Mouse (Mus musculus) forebrain, embryonic 12.5 days (tissue): Measurements from ENCODE around the gene Ppm1n. TPM values are rescaled to one million over a fixed set of nuclear protein-coding genes. Genes with fewer than 3 reads are reported as not detected.
"Not testable (repeated sequence)": the region's sequence is repeated elsewhere in the genome, so short reads cannot be mapped to it uniquely, and the experiment has no call there.

Experiments
- ATAC-seq: fragments of 200-750 bp; cut with Nextera tagmentation; 2 replicates; pipeline ENCODE4 v1.8.0; 2017; ENCODE audit warnings: moderate TSS enrichment; ENCODE audit not compliant: low FRiP score
- H3K27ac ChIP-seq: fragments of 300-500 bp; sonication (generic); 2 replicates; pipeline ENCODE4 v1.5.1; 2016; ENCODE audit warnings: mild to moderate bottlenecking
- H3K27me3 ChIP-seq: fragments of 300-500 bp; sonication (generic); 2 replicates; pipeline ENCODE4 v1.6.1; 2016; ENCODE audit warnings: mild to moderate bottlenecking
- H3K36me3 ChIP-seq: fragments of 300-500 bp; sonication (generic); replicated peaks from 2 replicates; pipeline ENCODE4 v1.6.1; 2016; ENCODE audit warnings: mild to moderate bottlenecking
- H3K4me1 ChIP-seq: fragments of 300-500 bp; sonication (generic); 2 replicates; pipeline ENCODE4 v1.6.1; 2016
- H3K4me2 ChIP-seq: fragments of 300-500 bp; sonication (generic); 2 replicates; pipeline ENCODE4 v1.6.1; 2016; ENCODE audit warnings: mild to moderate bottlenecking, moderate library complexity
- H3K4me3 ChIP-seq: fragments of 300-500 bp; sonication (generic); replicated peaks from 2 replicates; pipeline ENCODE4 v1.5.1; 2016; ENCODE audit warnings: mild to moderate bottlenecking
- H3K9ac ChIP-seq: fragments of 300-500 bp; sonication (generic); 2 replicates; pipeline ENCODE4 v1.6.1; 2016; ENCODE audit warnings: mild to moderate bottlenecking
- H3K9me3 ChIP-seq: fragments of 300-500 bp; sonication (generic); 2 replicates; pipeline ENCODE4 v1.6.1; 2016
- WGBS: fragments of 180-500 bp; shearing (Covaris S2); methylation state at CpG from one replicate; pipeline ENCODE4 v1.1.7; 2016; 5-methylcytosine and 5-hydroxymethylcytosine counted together
- polyA plus RNA-seq: library from polyadenylated mRNA; unstranded; fragments of >200 nt; fragmentation: Nextera tagmentation; extraction: Ambion mirVana; gene quantifications from 2 replicates; pipeline ENCODE4 v1.2.1, GENCODE M21; 2016

Gene Ppm1n
- polyA plus RNA-seq, 1 experiment from 2014 or later, result 0.19 TPM

- H3K27me3 ChIP-seq, result peaks cover 7% of the 10 kb centered on the region
- no peaks in the 10 kb centered on the region for H3K9me3 ChIP-seq
- no peak overlapping the region for H3K4me3 ChIP-seq
- WGBS, result 90% methylated on average over 6 of the region's 6 CpGs
- H3K36me3 ChIP-seq, result peaks cover 19% of the 10 kb centered on the region
- peaks cover 13% of the 10 kb centered on the region for H3K4me1 ChIP-seq
- no peak for ATAC-seq
- no peak overlapping the region for H3K27ac ChIP-seq
- H3K4me2 ChIP-seq, result no peak overlapping the region
- no peak overlapping the region for H3K9ac ChIP-seq
Measured at GRCm38 (mm10) chr7:19297034-19297433, 17.2 kb upstream of the Ppm1n start.

- no peaks in the 10 kb centered on the region for H3K9me3 ChIP-seq
- WGBS, result 12% methylated on average over 22 of the region's 22 CpGs
- 0 out of 2 replicates have a peak overlapping the region, but pooled peaks have one; percentile 31 for H3K27ac ChIP-seq
- H3K4me1 ChIP-seq, result peaks cover 16% of the 10 kb centered on the region
- peak overlapping the region; percentile 44 for H3K4me2 ChIP-seq
- H3K36me3 ChIP-seq, result peaks cover 19% of the 10 kb centered on the region
- no peaks in the 10 kb centered on the region for H3K27me3 ChIP-seq
- H3K4me3 ChIP-seq, result peak overlapping the region; percentile 16; the same call in 1 of the 2 replicates
- ATAC-seq, result peak; percentile 80
- H3K9ac ChIP-seq, result 0 out of 2 replicates have a peak overlapping the region, but pooled peaks have one; percentile 9
Measured at GRCm38 (mm10) chr7:19295503-19296185, 15.8 kb upstream of the Ppm1n start.

- no peaks in the 10 kb centered on the region for H3K27me3 ChIP-seq
- H3K27ac ChIP-seq, result peak overlapping the region; percentile 65
- 2% methylated on average over 20 of the region's 20 CpGs for WGBS
- no peaks in the 10 kb centered on the region for H3K9me3 ChIP-seq
- H3K4me1 ChIP-seq, result peaks cover 20% of the 10 kb centered on the region
- peaks cover 52% of the 10 kb centered on the region for H3K36me3 ChIP-seq
- peak overlapping the region; percentile 4 for H3K4me3 ChIP-seq
- H3K4me2 ChIP-seq, result peak overlapping the region; percentile 53
- 0 out of 2 replicates have a peak overlapping the region, but pooled peaks have one; percentile 12 for H3K9ac ChIP-seq
- ATAC-seq, result peak; percentile 46
Measured at GRCm38 (mm10) chr7:19290969-19291596, 11.2 kb upstream of the Ppm1n start.

GRCm38 (mm10) chr7:19284763-19285162, 4.9 kb upstream of the Ppm1n start:
- Histone ChIP-seq H3K27ac (no peak overlapping the region), H3K27me3 (peaks cover 20% of the 10 kb centered on the region), H3K36me3 (peaks cover 29% of the 10 kb centered on the region), H3K4me3 (no peak overlapping the region), H3K9ac (no peak overlapping the region), H3K9me3 (no peaks in the 10 kb centered on the region), H3K4me1 (peaks cover 14% of the 10 kb centered on the region), H3K4me2 (no peak overlapping the region)
- ATAC-seq, result no peak
- WGBS, result 23% methylated on average over 4 of the region's 4 CpGs

GRCm38 (mm10) chr7:19283406-19283804, 3.5 kb upstream of the Ppm1n start:
- H3K36me3 ChIP-seq, result peaks cover 23% of the 10 kb centered on the region
- peak overlapping the region; percentile 87; the same call in 1 of the 2 replicates for H3K27ac ChIP-seq
- ATAC-seq, result peak; percentile 21; the same call in 1 of the 2 replicates
- H3K9me3 ChIP-seq, result no peaks in the 10 kb centered on the region
- WGBS, result 31% methylated on average over 14 of the region's 14 CpGs
- peak overlapping the region; percentile 80 for H3K4me3 ChIP-seq
- peak overlapping the region; percentile 88 for H3K4me2 ChIP-seq
- H3K9ac ChIP-seq, result peak overlapping the region; percentile 91
- H3K4me1 ChIP-seq, result peaks cover 21% of the 10 kb centered on the region
- peaks cover 34% of the 10 kb centered on the region for H3K27me3 ChIP-seq

- Histone ChIP-seq H3K4me3 (peak overlapping the region; percentile 80), H3K27me3 (peaks cover 39% of the 10 kb centered on the region), H3K36me3 (peaks cover 18% of the 10 kb centered on the region), H3K9ac (peak overlapping the region; percentile 91), H3K4me2 (peak overlapping the region; percentile 88), H3K9me3 (no peaks in the 10 kb centered on the region), H3K27ac (peak overlapping the region; percentile 87), H3K4me1 (peaks cover 21% of the 10 kb centered on the region)
- 1% methylated on average over 35 of the region's 35 CpGs for WGBS
- peak; percentile 80 for ATAC-seq
Measured at GRCm38 (mm10) chr7:19282791-19283405, 3.0 kb upstream of the Ppm1n start.

GRCm38 (mm10) chr7:19282385-19282784, 2.5 kb upstream of the Ppm1n start, which contains the start of gene Rtn2:
TSS of gene Rtn2 (plus strand) at chr7:19282624.
- WGBS, result under 1% methylated on average over 37 of the region's 37 CpGs

GRCm38 (mm10) chr7:19281680-19282304, 1.9 kb upstream of the Ppm1n start:
- H3K36me3 ChIP-seq, ATAC-seq, H3K27ac ChIP-seq, H3K9ac ChIP-seq, H3K9me3 ChIP-seq: not testable (repeated sequence)
- Histone ChIP-seq H3K4me2 (peak overlapping the region; percentile 88), H3K4me1 (peaks cover 21% of the 10 kb centered on the region), H3K4me3 (peak overlapping the region; percentile 80), H3K27me3 (peaks cover 50% of the 10 kb centered on the region)
- WGBS, result 41% methylated on average over 6 of the region's 6 CpGs

More at GRCm38 (mm10) chr7:19282385-19282784, 2.5 kb upstream of the Ppm1n start, which contains the start of gene Rtn2:
- peak within 1 kb of the TSS; percentile 87 for H3K27ac ChIP-seq
- peak within 1 kb of the TSS; percentile 88 for H3K4me2 ChIP-seq
- no peaks in the 10 kb centered on the region for H3K9me3 ChIP-seq
- peak within 1 kb of the TSS; percentile 91 for H3K9ac ChIP-seq
- peaks cover 21% of the 10 kb centered on the region for H3K4me1 ChIP-seq
- peak within 1 kb of the TSS; percentile 80 for H3K4me3 ChIP-seq
- H3K36me3 ChIP-seq, result peaks cover 13% of the 10 kb centered on the region
- H3K27me3 ChIP-seq, result peaks cover 44% of the 10 kb centered on the region
- peak; percentile 88 for ATAC-seq

GRCm38 (mm10) chr7:19279052-19279451, 812 bp downstream of the Ppm1n start:
- H3K27me3 ChIP-seq, result peaks cover 53% of the 10 kb centered on the region
- no peak overlapping the region for H3K27ac ChIP-seq
- ATAC-seq, result no peak
- H3K36me3 ChIP-seq, result no peaks in the 10 kb centered on the region
- no peak overlapping the region for H3K9ac ChIP-seq
- WGBS, result 5% methylated on average over 34 of the region's 34 CpGs
- peak overlapping the region; percentile 45 for H3K4me2 ChIP-seq
- peaks cover 17% of the 10 kb centered on the region for H3K4me1 ChIP-seq
- peak overlapping the region; percentile 26 for H3K4me3 ChIP-seq
- H3K9me3 ChIP-seq, result no peaks in the 10 kb centered on the region

- Histone ChIP-seq H3K36me3 (no peaks in the 10 kb centered on the region), H3K4me3 (no peak overlapping the region), H3K27ac (no peak overlapping the region), H3K4me1 (peaks cover 11% of the 10 kb centered on the region), H3K4me2 (no peak overlapping the region), H3K27me3 (peaks cover 48% of the 10 kb centered on the region), H3K9me3 (no peaks in the 10 kb centered on the region), H3K9ac (no peak overlapping the region)
- 58% methylated on average over 4 of the region's 4 CpGs for WGBS
- ATAC-seq, result no peak
Measured at GRCm38 (mm10) chr7:19276253-19276652, 3.6 kb downstream of the Ppm1n start.

- peak overlapping the region; percentile 88 for H3K9ac ChIP-seq
- peaks cover 28% of the 10 kb centered on the region for H3K4me1 ChIP-seq
- WGBS, result 2% methylated on average over 35 of the region's 36 CpGs
- peak overlapping the region; percentile 95 for H3K4me2 ChIP-seq
- peaks cover 8% of the 10 kb centered on the region; the same call in 1 of the 2 replicates for H3K27me3 ChIP-seq
- H3K36me3 ChIP-seq, result no peaks in the 10 kb centered on the region
- peak overlapping the region; percentile 87 for H3K27ac ChIP-seq
- ATAC-seq, result peak; percentile 76
- H3K9me3 ChIP-seq, result no peaks in the 10 kb centered on the region
- H3K4me3 ChIP-seq, result peak overlapping the region; percentile 99
Measured at GRCm38 (mm10) chr7:19272173-19272764, 7.6 kb downstream of the Ppm1n start.
